Mouse (Mus musculus) embryo, embryonic 9.5 days (tissue): ENCODE data around the gene Nanog.

Experiments used
- DNase-seq: peaks from one replicate; pipeline ENCODE4 v3.0.0-alpha.2; 2017; ENCODE audit errors: extremely low spot score

Nanog gene

DNA sequence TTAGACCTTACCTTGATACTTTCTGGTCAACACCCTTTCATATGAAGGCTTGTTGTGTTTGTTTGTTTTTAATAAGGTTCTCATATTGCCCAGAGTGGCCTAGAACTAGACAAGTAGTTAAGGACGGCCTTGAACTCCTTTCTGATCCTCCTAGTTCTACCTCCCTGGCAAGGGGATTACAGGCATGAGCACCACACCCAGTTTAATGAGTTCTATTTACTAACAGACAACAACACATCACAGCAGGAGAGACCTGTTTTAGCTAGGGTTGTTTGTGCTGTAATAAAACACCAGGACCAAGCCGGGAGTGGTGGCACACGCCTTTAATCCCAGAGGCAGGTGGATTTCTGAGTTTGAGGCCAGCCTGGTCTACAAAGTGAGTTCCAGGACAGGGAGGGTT lies 55.2 kb downstream of the Nanog start:
- DNase-seq, result no peak

DNA sequence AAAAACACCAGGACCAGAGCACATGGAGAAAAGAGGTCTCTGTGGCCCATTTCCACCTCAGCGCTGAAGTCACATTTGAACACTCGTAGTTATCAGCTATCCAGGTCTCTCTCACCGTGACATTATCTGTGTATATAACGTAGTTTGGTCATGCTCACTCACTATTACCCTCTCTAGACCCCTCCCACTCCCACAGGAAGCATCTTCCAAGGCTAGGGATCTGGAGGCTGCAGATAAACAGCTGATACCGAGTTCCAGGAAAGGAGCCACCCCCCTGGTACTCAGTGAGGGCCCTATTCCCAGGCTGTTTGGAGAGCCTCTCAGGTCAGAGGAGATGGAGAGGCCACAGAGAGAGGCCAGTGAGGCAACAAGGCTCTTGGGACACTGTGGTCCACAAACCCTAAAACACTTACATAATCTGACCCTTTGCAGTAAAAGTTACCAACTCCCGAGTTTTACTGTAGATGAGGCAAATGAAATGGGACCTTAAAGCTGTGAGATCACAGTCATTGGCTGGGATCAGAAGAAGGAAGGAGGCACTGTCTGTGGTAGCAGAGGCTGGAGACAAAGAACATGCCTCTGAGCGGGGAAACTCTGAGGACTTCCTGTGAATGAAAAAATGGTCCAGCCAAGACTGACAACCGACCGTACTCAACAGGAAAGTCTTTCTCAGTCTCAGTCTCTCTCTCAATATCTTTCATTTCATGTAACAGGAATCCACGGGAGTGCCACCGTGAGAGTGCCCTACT lies 55.8 kb downstream of the Nanog start:
- DNase-seq, result no peak

DNA sequence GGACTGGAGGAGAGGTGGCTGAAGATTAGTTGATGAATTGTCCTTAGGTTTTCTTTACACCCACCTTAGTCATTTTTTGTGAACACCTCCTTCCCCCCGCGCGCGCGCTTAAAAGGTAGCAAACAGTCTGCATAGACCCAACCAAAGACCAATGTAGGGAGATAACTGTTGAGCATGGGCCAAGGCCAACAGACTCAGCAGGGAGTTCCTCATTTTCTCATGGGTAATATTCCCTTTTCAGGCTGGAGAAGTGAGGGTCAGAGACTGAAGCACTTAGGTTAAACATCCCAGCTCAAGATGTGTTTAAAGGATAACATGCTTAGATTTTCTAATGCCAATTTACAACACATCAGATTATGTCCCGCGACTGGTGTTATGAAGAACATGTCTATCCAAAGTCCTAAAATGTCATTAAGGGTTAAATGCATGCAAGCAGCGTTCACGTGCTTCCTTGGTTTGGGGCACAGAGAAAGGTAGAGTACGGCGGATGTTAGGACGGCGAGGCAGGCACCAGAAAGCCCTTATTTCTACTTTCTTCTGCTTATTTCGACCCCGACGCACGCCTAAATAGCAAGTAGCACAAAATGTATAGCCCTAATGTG lies 56.7 kb downstream of the Nanog start:
- DNase-seq, result no peak
